Mouse (Mus musculus): ENCODE results near the gene Coro6. TPM values are rescaled to one million over a fixed set of nuclear protein-coding genes. Genes with fewer than 3 reads are reported as not detected.

Coro6 gene
- polyA plus RNA-seq, 1 experiment from 2014 or later: 18.0 TPM

- DNase-seq (ENCODE audit: low read depth, low spot score): no peak
- no peaks in the 10 kb centered on the region for H3K27me3 ChIP-seq
- ATAC-seq: no peak
- ChIA-PET CTCF (no interaction called here), POLR2A (no interaction called here)
- in situ Hi-C loops (cut with MboI; ENCODE audit: low pct_unique_long_range_greater_than_20kb): no loop called here
- TF ChIP-seq CTCF (IDR thresholded peaks at IDR 0.05): no peak
These were observed 19.7 kb upstream of the Coro6 start for GRCm38 (mm10) chr11:77442186-77443170.

DNA sequence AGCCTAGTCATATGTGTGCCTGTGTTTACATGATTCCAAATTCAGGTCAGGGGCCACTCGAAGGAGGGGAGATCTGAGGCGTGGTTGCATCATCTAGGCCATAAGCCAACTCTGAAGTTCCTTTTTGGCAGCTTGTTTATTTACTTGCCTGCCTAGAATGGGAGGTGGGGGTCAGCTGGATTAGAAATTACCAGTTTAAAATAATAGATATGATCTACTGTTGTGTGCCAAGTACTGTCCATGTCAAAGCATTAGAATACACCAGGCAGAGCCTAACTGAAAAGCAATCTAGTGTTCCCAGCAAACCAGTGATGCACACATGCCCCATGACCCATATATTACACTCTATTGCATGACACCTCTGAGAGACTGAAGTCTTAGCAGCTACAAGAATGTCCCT lies 17.3 kb upstream of the Coro6 start:
- in situ Hi-C loops (cut with MboI; ENCODE audit: low pct_unique_long_range_greater_than_20kb): loop anchor here (5.0 kb wide), 3 partner anchors 128 to 343 kb away; no protein-coding TSS in a partner anchor
- CTCF ChIA-PET: interaction anchor here (1.3 to 4.4 kb wide), 4 partner anchors 17 to 352 kb away, joined by 3 to 47 read pairs (median 4); partner anchors contain the start of gene Coro6
- ATAC-seq (no peak), DNase-seq (ENCODE audit: low read depth, low spot score) (no peak)
- no peak for TF ChIP-seq CTCF (IDR thresholded peaks at IDR 0.05)
- POLR2A ChIA-PET: no interaction called here
- no peaks in the 10 kb centered on the region for H3K27me3 ChIP-seq

DNA sequence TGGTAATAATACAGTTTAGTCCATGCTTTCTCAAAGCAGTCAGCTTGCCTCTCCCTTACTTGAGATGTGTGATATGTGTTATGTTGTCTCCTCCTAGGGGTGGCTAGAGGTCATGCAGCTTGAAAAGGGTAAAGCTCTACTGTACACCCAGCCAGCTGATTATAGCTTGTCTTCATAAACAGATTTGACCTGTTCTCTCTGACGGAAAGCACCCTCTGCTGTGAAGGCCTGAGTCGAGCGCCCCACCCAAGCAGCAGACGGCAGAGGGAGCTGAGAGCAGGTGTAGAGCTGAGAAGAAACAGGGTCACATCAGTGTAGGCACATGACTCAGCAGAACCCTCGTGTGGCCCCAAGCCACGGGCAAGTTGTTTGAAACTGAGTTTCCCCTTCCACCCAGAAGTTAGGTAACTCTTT lies 15.6 kb upstream of the Coro6 start:
- DNase-seq (ENCODE audit: low read depth, low spot score): no peak
- peak; percentile 54 for ATAC-seq
- ChIA-PET POLR2A (interaction anchor here (0.9 kb wide), 1 partner anchor 45 kb away, joined by 3 read pairs; no protein-coding TSS in a partner anchor), CTCF (interaction anchor here (0.8 to 4.4 kb wide), 13 partner anchors 8 to 348 kb away, joined by 3 to 47 read pairs (median 4); no protein-coding TSS in a partner anchor)
- TF ChIP-seq CTCF (IDR thresholded peaks at IDR 0.05): peak; percentile 84
- no peaks in the 10 kb centered on the region for H3K27me3 ChIP-seq
- in situ Hi-C loops (cut with MboI; ENCODE audit: low pct_unique_long_range_greater_than_20kb): loop anchor here (5.0 kb wide), 3 partner anchors 129 to 344 kb away; no protein-coding TSS in a partner anchor

- no peak for TF ChIP-seq CTCF (IDR thresholded peaks at IDR 0.05)
These were observed 13.0 kb upstream of the Coro6 start for GRCm38 (mm10) chr11:77449224-77449623.

GRCm38 (mm10) chr11:77451670-77452069 lies 10.5 kb upstream of the Coro6 start:
- ATAC-seq (no peak), DNase-seq (ENCODE audit: low read depth, low spot score) (no peak)
- ChIA-PET POLR2A (no interaction called here), CTCF (no interaction called here)
- in situ Hi-C loops (cut with MboI; ENCODE audit: low pct_unique_long_range_greater_than_20kb): no loop called here
- H3K27me3 ChIP-seq: no peaks in the 10 kb centered on the region
- no peak for TF ChIP-seq CTCF (IDR thresholded peaks at IDR 0.05)

More at GRCm38 (mm10) chr11:77449224-77449623, 13.0 kb upstream of the Coro6 start:
- ATAC-seq: no peak
- CTCF ChIA-PET: interaction anchor here (0.9 kb wide), 1 partner anchor 349 kb away, joined by 5 read pairs; no protein-coding TSS in a partner anchor
- in situ Hi-C loops (cut with MboI; ENCODE audit: low pct_unique_long_range_greater_than_20kb): loop anchor here (5.0 kb wide), 3 partner anchors 132 to 347 kb away; no protein-coding TSS in a partner anchor
- DNase-seq (ENCODE audit: low read depth, low spot score): no peak
- POLR2A ChIA-PET: no interaction called here
- no peaks in the 10 kb centered on the region for H3K27me3 ChIP-seq

DNA sequence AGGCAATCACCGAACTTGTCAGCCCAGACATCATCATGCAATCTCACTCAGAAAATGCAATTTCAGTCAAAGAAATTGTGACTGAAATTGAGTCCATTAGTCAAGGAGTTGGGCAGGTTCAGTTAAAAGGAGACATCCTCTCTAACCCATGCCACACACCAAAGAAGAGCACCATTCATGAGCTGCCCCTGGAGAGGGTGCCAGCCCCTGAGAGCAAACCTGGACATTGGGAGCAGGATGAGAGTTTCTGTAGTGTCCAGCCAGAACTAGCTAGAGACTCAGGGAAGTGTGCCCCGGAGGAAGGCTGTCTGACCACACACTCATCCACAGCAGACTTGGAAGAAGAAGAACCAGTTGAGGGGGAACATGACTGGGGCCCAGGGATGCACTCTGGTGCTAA lies 8.8 kb upstream of the Coro6 start:
- ATAC-seq (no peak), DNase-seq (ENCODE audit: low read depth, low spot score) (no peak)
- H3K27me3 ChIP-seq: no peaks in the 10 kb centered on the region
- no peak for TF ChIP-seq CTCF (IDR thresholded peaks at IDR 0.05)
- ChIA-PET POLR2A (no interaction called here), CTCF (no interaction called here)
- in situ Hi-C loops (cut with MboI; ENCODE audit: low pct_unique_long_range_greater_than_20kb): no loop called here

GRCm38 (mm10) chr11:77455770-77456510 lies 6.3 kb upstream of the Coro6 start:
- TF ChIP-seq CTCF (IDR thresholded peaks at IDR 0.05): no peak
- in situ Hi-C loops (cut with MboI; ENCODE audit: low pct_unique_long_range_greater_than_20kb): no loop called here
- H3K27me3 ChIP-seq: no peaks in the 10 kb centered on the region
- ChIA-PET POLR2A (no interaction called here), CTCF (interaction anchor here (1.1 to 1.8 kb wide), 3 partner anchors 9 to 139 kb away, joined by 3 to 5 read pairs (median 4); no protein-coding TSS in a partner anchor)
- no peak for ATAC-seq
- DNase-seq (ENCODE audit: low read depth, low spot score): no peak

GRCm38 (mm10) chr11:77456866-77457265 lies 5.3 kb upstream of the Coro6 start:
- CTCF ChIA-PET: interaction anchor here (1.1 to 1.8 kb wide), 3 partner anchors 10 to 140 kb away, joined by 3 to 5 read pairs (median 4); no protein-coding TSS in a partner anchor
- no peaks in the 10 kb centered on the region for H3K27me3 ChIP-seq
- ATAC-seq (no peak), DNase-seq (ENCODE audit: low read depth, low spot score) (no peak)
- POLR2A ChIA-PET: no interaction called here
- in situ Hi-C loops (cut with MboI; ENCODE audit: low pct_unique_long_range_greater_than_20kb): no loop called here
- TF ChIP-seq CTCF (IDR thresholded peaks at IDR 0.05): no peak

- in situ Hi-C loops (cut with MboI; ENCODE audit: low pct_unique_long_range_greater_than_20kb): no loop called here
- ChIA-PET POLR2A (interaction anchor here (0.6 kb wide), 1 partner anchor 624 kb away, joined by 3 read pairs; no protein-coding TSS in a partner anchor), CTCF (interaction anchor here (1.4 kb wide), 1 partner anchor 16 kb away, joined by 3 read pairs; no protein-coding TSS in a partner anchor)
- ATAC-seq: no peak
- TF ChIP-seq CTCF (IDR thresholded peaks at IDR 0.05): no peak
- no peak for DNase-seq (ENCODE audit: low read depth, low spot score)
- H3K27me3 ChIP-seq: no peaks in the 10 kb centered on the region
These were observed 355 bp upstream of the Coro6 start for GRCm38 (mm10) chr11:77461856-77462255.

DNA sequence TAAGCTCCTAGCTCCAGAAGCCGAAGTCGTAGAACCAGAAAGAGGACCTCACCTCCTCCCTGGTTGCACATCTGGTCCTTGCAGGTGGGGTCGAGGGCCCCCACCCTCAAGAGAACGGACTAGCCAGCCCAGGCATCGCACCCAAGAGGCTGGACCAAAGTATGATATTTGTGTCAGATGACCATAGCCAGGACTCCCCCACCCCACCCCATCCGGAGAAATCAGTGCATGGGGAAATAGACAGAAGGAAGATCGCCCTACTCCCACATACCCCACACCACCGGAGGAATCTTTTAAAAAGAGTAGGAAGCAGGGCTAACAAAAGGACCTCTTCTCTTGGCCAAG lies 862 bp downstream of the Coro6 start:
- ChIA-PET CTCF (no interaction called here), POLR2A (no interaction called here)
- in situ Hi-C loops (cut with MboI; ENCODE audit: low pct_unique_long_range_greater_than_20kb): no loop called here
- H3K27me3 ChIP-seq: no peaks in the 10 kb centered on the region
- no peak for ATAC-seq
- TF ChIP-seq CTCF (IDR thresholded peaks at IDR 0.05): no peak
- DNase-seq (ENCODE audit: low read depth, low spot score): no peak
